Mouse (Mus musculus): Measurements from ENCODE around the gene Dock6.

DNA sequence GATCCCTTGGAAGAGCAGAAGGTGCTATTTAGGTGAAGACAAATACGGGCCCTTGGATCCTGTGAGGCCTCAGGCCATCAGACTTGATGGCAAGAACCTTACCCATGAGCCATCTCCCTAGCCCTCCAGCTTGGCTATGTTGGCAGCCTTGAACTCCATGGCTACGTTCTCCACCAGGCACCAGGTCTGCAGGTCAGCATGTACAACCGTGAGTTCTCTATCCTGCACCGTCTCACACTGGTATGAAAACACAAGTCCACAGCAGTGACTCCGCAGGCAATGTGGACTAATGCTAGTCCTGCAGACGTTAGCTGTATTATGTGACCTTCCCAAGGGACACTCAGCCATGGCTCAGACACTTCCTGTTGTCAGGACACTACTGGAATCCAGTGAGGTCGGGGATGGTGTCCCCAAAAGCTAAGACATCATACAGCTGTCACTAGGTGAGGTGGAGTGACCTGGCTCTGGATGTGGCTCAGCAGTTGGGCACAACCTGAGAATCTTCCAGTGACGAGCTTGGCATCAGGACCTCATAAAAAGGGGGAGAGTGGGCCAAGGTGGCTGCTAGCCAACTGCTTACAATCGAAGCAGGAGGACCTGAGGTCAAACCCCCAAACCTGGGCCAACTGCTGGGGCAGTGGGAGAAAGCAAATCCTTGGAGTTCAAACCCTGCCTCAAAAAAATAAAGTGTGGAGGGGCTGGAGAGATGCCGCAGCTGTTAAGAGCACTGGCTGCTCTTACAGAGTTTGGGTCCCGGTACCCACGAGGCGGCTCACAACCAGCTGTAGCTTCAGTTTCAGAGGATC is 97.7 kb downstream of the Dock6 start:
- TF ChIP-seq CTCF (IDR thresholded peaks at IDR 0.05; ENCODE audit: borderline replicate concordance, extremely low read depth, insufficient read depth, insufficient read length) (no peak), POLR2A (IDR thresholded peaks at IDR 0.05; ENCODE audit: borderline replicate concordance, extremely low read depth, insufficient read depth, insufficient read length, poor library complexity, severe bottlenecking) (no peak)

Data from brain, embryonic 14.5 days (tissue).